Mouse (Mus musculus) testis, adult 2 months (tissue): ENCODE data around the gene Pfdn4. TPM values are rescaled to one million over a fixed set of nuclear protein-coding genes. Genes with fewer than 3 reads are reported as not detected.

Source experiments
- H3K27ac ChIP-seq: fragments of 200-500 bp; 2 replicates; pipeline ENCODE4 v1.5.1; 2012; ENCODE audit warnings: low read depth, low read length; ENCODE audit not compliant: control insufficient read depth, insufficient read depth
- H3K27me3 ChIP-seq: fragments of 200-500 bp; 2 replicates; pipeline ENCODE4 v1.6.1; 2012; ENCODE audit warnings: mild to moderate bottlenecking, low read length, moderate library complexity; ENCODE audit not compliant: control insufficient read depth, insufficient read depth
- H3K36me3 ChIP-seq: fragments of 200-500 bp; 2 replicates; pipeline ENCODE4 v1.6.1; 2012; ENCODE audit warnings: mild to moderate bottlenecking, low read length; ENCODE audit not compliant: control insufficient read depth, insufficient read depth
- H3K4me1 ChIP-seq: fragments of 200-500 bp; 2 replicates; pipeline ENCODE4 v1.6.1; 2012; ENCODE audit warnings: low read length; ENCODE audit not compliant: control insufficient read depth, insufficient read depth
- H3K4me3 ChIP-seq: fragments of 200-500 bp; 2 replicates; pipeline ENCODE4 v1.5.1; 2012; ENCODE audit warnings: low read depth, mild to moderate bottlenecking, low read length, moderate library complexity, mixed read lengths; ENCODE audit not compliant: control insufficient read depth
- CTCF ChIP-seq: fragments of 200-500 bp; IDR thresholded peaks from 2 replicates; pipeline ENCODE4 v1.5.1; 2012; ENCODE audit warnings: low read depth, mild to moderate bottlenecking, inconsistent platforms, low read length, moderate library complexity; ENCODE audit not compliant: control insufficient read depth, insufficient read depth, insufficient replicate concordance
- POLR2A ChIP-seq: fragments of 200-500 bp; IDR thresholded peaks from 2 replicates; pipeline ENCODE4 v1.6.1; 2012; ENCODE audit warnings: low read depth, mild to moderate bottlenecking, inconsistent platforms, low read length, moderate library complexity; ENCODE audit not compliant: control insufficient read depth
- polyA plus RNA-seq: library from polyadenylated mRNA; depleted of rRNA; stranded (reverse); fragments of >200 nt; gene quantifications from 2 replicates; pipeline ENCODE4 v1.2.3, GENCODE M21; 2012

The Pfdn4 gene
- polyA plus RNA-seq, 1 experiment, result 10.8 TPM

GRCm38 (mm10) chr2:170503343-170503742 lies 7.1 kb downstream of the Pfdn4 start:
- no peaks in the 10 kb centered on the region for H3K27me3 ChIP-seq
- H3K27ac ChIP-seq, result no peak overlapping the region
- TF ChIP-seq CTCF (no peak), POLR2A (no peak)
- H3K4me1 ChIP-seq, result peaks cover 2% of the 10 kb centered on the region
- H3K36me3 ChIP-seq, result no peaks in the 10 kb centered on the region
- H3K4me3 ChIP-seq, result no peak overlapping the region

GRCm38 (mm10) chr2:170503983-170504382 lies 7.8 kb downstream of the Pfdn4 start:
- Histone ChIP-seq H3K27me3 (no peaks in the 10 kb centered on the region), H3K4me1 (peaks cover 7% of the 10 kb centered on the region), H3K4me3 (no peak overlapping the region), H3K27ac (no peak overlapping the region), H3K36me3 (no peaks in the 10 kb centered on the region)
- TF ChIP-seq CTCF, result no peak
- TF ChIP-seq POLR2A, result no peak

- TF ChIP-seq CTCF (peak; percentile 34; the same call in 1 of the 2 replicates), POLR2A (no peak)
- peaks cover 14% of the 10 kb centered on the region for H3K4me1 ChIP-seq
- no peak overlapping the region for H3K27ac ChIP-seq
- H3K27me3 ChIP-seq, result no peaks in the 10 kb centered on the region
- H3K36me3 ChIP-seq, result no peaks in the 10 kb centered on the region
- H3K4me3 ChIP-seq, result no peak overlapping the region
These were observed 11.5 kb downstream of the Pfdn4 start for GRCm38 (mm10) chr2:170507734-170508133.

GRCm38 (mm10) chr2:170508821-170509220 lies 12.6 kb downstream of the Pfdn4 start:
- H3K36me3 ChIP-seq, result no peaks in the 10 kb centered on the region
- TF ChIP-seq POLR2A (no peak), CTCF (peak; percentile 61; the same call in 1 of the 2 replicates)
- H3K4me3 ChIP-seq, result peak overlapping the region; percentile 35; the same call in 1 of the 2 replicates
- no peaks in the 10 kb centered on the region for H3K27me3 ChIP-seq
- H3K4me1 ChIP-seq, result peaks cover 14% of the 10 kb centered on the region
- no peak overlapping the region for H3K27ac ChIP-seq

- Histone ChIP-seq H3K36me3 (no peaks in the 10 kb centered on the region), H3K27me3 (no peaks in the 10 kb centered on the region), H3K4me1 (peaks cover 14% of the 10 kb centered on the region), H3K27ac (peak overlapping the region; percentile 97), H3K4me3 (peak overlapping the region; percentile 98)
- TF ChIP-seq POLR2A (peak; percentile 45), CTCF (peak; percentile 96)
These were observed 15.1 kb downstream of the Pfdn4 start for GRCm38 (mm10) chr2:170511073-170511891.

- Histone ChIP-seq H3K36me3 (peaks cover 2% of the 10 kb centered on the region; the same call in 1 of the 2 replicates), H3K27ac (no peak overlapping the region), H3K4me1 (peaks cover 10% of the 10 kb centered on the region), H3K4me3 (no peak overlapping the region), H3K27me3 (no peaks in the 10 kb centered on the region)
- TF ChIP-seq POLR2A (no peak), CTCF (no peak)
These were observed 17.5 kb downstream of the Pfdn4 start for GRCm38 (mm10) chr2:170513756-170514155.

GRCm38 (mm10) chr2:170520321-170520971 lies 24.2 kb downstream of the Pfdn4 start:
- no peaks in the 10 kb centered on the region for H3K27me3 ChIP-seq
- H3K4me1 ChIP-seq, result no peaks in the 10 kb centered on the region
- peaks cover 4% of the 10 kb centered on the region for H3K36me3 ChIP-seq
- H3K27ac ChIP-seq, result no peak overlapping the region
- TF ChIP-seq CTCF (peak; percentile 20; the same call in 1 of the 2 replicates), POLR2A (no peak)
- no peak overlapping the region for H3K4me3 ChIP-seq

- peaks cover 7% of the 10 kb centered on the region; the same call in 1 of the 2 replicates for H3K4me1 ChIP-seq
- no peak overlapping the region for H3K27ac ChIP-seq
- no peaks in the 10 kb centered on the region for H3K36me3 ChIP-seq
- no peaks in the 10 kb centered on the region; the same call in 1 of the 2 replicates for H3K27me3 ChIP-seq
- TF ChIP-seq POLR2A (no peak), CTCF (no peak)
- H3K4me3 ChIP-seq, result no peak overlapping the region
These were observed 30.3 kb downstream of the Pfdn4 start for GRCm38 (mm10) chr2:170526513-170526912.
